Mouse (Mus musculus): ENCODE measurements around the gene Ophn1.

Gene Ophn1

DNA sequence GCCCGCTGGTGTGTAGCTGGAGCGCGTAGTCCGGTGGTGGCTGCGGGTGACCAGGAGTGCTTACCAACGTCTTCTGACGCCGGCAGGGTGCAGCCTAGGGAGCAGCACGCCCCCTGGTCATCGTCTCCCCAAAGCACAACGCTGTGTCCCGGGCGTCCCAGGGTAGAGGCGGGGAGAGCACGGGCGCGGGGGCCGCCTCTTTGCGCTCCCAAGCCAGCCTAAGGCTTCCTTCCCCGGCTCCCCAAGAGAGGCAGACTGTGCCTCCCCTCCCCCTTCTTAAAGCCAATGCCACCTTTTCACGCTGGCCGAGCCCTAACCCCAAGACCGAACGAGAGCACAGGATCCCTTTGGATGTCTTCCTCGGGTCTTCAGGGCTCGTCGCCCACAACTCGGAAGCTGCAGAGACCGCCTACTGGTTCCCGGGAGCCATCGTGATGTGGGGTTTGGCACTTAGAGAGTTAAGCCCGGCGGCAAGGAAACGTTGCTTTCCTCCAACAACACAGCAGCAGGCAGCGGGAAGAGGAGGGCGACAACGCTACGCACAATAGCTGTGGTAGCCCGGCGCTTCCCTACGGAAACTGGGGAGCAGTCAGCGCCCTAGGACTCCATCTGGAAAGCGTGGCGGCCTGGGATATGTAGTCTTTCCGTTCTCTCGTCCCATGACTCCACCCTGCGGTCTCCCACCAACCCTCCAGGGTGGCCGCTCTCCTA lies at the start of gene Ophn1:
Gene Ophn1, minus strand, starts transcription at position 620 of the 711 bp plus-strand sequence.
- peak; percentile 81 for DNase-seq

DNA sequence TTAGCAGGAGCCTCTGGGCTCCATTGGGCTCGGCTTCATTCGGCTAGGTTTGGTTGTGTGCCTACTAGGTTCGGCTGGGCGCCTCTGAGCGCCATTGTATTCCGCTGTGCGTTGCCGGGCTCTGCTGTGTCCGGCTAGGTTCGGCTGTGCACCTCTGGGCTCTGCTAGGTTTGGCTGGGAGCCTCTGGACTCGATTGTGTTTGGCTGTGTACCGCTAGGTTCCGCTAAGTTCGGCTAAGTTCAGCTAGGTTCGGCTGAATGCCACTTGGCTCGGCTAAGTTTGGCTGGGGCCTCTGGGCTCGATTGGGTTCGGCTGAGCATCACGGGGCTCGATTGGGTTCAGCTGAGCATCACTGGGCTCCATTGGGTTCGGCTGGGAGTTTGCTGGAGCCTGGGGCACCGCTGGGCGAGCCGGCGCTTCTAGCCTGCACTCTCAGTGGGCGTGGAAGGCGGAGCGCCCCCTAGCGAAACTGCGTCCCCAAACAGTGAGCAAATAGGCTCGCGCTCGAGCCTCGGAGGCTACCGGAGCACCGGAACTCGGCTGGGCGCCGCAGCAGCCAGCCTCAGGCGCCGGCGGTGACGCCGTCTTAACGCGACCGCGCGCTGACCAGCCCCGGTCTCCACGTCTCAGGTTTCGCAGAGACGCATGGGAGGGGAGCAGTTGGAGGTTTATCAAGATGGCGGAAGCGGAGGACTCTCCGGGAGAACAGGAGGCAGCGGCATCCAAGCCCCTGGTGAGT lies 46.9 kb upstream of the Ophn1 start:
- DNase-seq, result peak; percentile 96

DNA sequence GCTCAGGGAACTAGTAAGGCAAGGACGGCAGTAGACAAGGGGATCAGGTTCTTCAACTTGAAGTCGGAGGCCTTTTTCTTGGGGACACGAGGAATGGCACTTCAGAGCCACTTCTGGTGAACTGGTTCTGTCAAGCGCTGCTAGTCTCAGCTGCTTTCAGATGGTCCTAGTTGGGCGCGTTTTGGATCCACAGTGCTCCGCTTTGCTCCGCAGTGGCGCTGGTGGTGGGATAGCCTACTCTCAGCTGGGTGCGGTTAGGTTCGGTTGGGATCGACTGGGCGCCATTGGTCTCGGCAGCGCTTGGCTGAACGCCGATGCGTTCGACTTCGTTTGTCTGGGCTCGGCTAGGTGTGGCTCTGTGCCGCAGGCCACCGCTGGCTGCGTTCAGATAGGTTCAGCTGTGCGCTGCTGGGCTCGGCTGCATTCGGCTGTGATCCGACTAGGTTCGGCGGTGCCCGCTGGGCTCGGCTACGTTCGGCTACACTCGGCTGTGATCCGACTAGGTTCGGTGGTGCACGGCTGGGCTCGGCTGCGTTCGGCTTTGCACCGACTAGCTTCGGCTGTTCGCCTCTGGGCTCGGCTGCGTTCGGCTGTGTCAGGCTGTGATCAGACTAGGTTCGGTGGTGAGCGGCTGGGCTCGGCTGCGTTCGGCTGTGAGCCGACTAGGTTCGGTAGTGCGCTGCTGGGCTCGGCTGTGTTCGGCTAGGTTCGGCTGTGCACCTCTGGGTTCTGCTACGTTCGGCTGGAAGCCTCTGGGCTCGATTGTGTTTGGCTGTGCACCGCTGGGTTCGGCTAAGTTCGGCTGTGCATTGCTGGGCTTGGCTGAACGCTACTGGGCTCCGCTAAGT lies 46.1 kb upstream of the Ophn1 start:
- DNase-seq, result peak; percentile 96

DNA sequence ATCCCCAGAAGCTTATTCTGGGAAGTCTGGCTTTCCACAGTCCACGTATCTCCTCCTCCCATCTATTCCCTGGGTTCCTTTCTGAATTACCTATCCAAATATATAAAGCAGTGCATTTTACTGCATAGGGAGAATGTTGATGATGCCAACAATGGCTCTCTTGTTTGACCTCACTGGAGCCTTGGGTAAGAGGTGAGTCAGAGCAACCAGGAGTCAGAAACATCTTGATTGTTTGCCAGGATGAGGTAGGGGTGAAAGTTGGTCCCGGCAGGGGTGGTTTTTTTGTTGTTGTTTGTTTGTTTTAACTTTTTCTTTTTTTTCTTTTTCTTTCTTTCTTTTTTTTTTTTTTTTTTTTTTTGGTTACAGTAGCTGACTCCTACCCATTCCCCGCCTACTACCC lies 45.3 kb upstream of the Ophn1 start, which contains the start of gene Yipf6:
Gene Yipf6, plus strand, starts transcription at position 216 of the 400 bp plus-strand sequence.
- DNase-seq, result peak; percentile 0

DNA sequence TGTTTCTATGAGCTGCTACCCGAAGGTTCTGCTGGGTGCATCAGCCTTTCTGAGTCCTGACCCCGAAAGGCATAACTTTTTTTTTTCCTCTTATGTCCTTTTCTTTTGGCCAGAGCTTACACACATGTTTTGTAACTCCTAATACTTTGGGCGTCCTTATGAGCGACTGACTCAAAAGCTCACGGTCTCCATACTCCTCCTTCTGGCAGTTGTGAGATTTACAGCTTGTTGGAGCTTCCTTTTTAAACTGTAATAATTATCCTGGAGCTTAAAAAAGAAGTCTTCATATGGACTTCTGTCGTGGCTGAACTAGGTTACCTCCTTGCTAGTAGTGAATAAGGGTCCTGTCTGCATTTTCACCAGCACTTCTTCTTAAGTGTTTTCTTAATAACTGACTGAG lies 28.6 kb upstream of the Ophn1 start:
- DNase-seq, result peak; percentile 42

DNA sequence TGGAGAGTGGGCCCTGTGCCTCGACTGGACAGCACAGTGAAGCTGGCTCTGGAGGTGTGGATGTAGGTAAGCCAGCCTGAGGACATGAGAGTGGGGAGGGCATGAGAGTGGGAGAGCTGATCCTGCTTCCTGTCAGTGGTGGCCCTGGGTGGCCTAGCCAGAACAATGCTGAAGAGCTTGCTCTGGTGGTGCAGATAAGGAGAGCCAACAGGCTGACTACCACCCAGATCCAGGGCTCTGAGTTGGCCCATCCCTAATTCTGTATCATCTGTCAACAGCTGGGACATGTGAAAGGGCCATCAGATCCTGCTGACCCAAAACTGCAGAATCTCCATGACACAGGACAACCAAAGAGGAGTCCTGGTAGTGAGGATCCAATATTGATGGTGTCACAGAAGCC lies 18.1 kb upstream of the Ophn1 start:
- no peak for DNase-seq

DNA sequence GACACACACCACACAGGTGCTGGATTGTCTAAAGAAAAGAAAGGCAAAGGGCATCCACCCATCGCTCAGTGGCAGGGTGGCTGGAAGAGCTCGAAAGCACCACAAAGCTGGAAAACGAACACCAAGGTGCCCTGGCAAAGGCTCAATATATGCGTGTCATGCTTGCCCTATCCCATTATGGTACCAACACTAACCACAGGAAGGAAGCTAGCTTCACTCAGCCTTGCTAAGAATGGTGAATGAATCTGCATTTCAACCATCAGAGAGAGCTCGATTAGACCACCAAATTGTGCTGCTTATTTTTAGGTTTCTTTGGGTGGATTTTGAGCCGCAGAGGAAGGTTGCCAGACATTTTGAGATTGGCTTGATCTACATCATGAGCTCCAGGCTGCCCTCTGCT lies 13.4 kb upstream of the Ophn1 start:
- no peak for DNase-seq

DNA sequence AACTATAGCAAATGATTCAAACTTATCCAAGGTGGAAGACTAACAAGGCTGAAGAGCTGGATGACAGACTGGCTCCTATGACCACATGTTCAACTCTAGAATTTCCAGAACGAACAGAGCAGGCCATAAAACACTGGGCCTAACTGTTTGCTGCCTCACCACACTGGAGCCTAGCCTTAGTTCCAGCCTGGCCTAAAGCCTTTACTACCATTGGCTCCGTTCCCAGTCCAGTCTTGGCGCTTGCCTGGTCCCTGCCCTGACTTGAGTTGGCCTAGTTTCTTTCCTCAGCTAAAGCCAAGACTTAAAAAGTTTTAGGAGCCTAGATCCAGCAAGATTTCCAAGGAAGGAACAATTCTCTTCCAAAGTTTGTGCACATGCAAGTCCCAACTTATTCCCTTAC lies 7.5 kb upstream of the Ophn1 start:
- peak; percentile 44 for DNase-seq

DNA sequence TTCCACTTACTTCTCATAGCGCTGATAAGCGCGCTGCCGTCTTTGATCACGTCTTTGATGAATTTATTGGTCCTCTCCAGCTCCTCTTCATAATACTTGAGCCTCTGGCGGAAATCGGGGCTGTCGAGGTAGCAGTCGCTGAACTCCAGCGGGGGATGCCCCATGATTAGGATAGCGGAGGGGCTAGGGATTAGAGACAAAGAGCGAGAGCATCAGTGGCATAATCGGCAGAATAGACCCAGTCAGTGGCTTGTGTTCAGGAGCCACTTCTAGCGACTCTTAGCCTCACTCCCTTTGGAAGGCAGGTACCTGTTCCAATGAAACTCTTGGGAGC lies 786 bp downstream of the Ophn1 start:
- DNase-seq, result no peak

DNA sequence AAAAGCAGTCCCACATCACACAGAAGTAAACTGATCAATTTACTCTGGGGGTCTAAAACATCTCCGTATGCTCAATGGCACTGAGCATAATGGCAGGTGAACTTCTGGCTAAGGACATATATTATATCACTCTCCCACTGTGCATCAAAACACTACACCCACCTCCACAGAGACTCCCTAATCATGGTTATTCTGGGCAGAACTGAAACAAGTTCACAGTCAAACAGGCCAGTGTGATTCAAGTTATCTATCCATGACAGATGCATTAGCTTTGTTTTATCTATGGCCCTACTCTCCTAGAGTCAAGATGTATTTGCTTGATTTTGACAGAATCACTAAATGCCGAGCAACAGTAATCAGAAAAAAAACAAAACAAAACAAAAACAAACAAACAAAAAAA lies 8.8 kb downstream of the Ophn1 start:
- DNase-seq, result no peak

DNA sequence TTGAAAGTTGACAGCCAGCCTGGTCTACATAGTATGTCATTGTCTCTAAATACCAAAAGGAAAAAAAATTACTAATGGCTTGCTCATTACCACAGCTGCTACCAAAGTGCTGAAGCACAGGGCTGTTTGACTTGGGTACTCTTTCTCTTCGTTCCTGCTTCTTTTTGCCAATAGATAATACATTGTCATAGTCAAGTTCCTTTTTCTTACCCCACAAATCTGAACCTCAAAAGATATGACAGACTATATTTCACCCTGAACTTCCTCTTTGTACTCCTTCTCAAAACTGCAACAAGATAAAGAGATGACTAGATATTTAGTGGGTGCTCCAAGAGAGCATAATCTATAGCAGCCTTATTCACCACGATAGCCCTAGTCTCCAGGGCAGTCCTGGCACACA lies 9.7 kb downstream of the Ophn1 start:
- no peak for DNase-seq

DNA sequence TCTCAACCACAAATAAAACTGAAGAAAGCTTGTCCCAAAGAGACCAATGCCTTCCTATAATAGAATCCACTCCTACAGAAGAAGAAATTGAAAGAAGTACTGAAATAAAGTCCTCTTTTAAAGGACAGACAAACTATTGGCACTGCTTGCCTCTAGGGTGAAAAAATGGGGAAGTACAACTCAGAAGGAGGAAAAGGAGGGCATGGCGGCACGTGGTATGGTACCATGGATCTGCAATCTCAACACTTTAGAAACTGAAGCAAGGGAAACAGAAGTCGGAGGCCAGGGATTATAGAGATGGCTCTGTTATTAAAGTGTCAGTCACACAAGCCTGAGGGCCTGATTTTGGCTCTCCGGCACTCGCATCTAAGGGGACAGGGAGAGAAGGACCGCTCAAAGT lies 10.5 kb downstream of the Ophn1 start:
- no peak for DNase-seq

DNA sequence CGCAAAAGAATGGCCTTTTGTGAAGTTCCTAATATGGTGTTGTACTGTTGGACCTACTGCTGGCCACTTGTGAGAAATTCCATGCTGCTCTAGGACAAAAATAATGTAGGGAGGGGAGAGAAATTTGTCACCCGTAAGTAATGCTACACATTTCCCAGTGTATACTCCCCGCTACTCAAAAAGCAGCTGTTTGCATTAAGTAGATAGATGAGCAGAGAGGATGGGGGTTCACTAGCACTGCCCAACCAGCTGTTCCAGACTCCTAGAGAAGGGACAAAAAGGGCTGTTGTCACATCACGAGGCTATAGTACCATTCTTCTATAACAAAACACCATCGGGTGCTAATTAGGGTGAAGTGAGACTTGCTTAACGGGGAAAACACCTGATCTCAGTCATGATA lies 15.7 kb downstream of the Ophn1 start:
- no peak for DNase-seq

DNA sequence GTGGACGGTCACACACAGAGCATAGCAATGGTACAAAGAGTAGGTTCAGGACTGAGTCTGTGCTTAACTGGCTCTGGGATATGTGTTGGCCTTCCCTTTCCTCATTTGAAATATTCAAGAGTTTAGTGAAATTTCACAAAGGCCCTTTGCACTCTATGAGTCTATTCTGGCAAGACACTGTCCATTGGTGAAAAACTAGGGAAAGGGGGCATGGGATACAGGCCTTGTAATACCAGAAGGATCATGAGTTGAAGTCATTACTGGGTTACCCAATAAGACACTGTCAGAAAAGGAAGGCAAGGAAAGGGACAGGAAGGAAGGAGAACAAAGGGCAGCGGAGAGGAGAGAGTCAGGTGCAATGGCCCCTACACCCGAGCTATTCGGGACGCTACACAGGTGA lies 16.7 kb downstream of the Ophn1 start:
- no peak for DNase-seq

DNA sequence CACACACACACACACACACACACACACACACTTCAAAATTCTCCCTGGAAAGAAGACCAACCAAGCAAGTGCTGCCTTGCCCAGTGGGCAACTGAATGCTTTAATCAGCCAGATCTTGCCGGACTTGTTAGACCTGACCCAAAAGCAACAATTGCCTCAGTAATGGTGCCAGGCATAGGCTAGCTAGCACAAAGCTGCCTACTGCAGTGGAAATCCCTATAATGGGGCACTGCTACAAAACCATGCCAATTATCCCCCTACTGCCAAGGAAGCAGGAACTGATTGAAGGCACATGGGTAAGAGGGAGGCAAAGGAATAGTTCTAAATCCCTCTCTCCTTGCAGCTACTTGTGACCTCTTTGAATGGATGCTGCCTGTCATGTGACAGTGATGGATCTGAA lies 18.8 kb downstream of the Ophn1 start:
- DNase-seq, result no peak

DNA sequence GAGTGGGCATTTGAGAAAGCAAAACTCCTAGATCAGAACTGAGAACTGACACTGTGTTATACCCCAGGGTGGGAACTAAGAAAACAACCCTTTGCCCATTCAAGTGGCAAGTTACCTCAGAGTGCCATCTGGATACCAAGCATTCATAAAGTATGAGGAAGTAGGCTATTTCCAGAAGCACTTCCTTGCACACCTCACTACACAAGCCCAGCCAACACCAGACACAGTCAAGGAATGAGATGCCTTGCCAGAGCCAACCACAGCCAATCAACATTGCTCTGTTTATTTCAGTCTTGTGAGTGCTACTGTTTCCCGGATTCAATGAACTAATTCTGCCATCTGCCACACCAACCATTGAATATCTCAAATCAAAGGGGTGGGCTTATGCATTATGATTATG lies 20.3 kb downstream of the Ophn1 start:
- no peak for DNase-seq

DNA sequence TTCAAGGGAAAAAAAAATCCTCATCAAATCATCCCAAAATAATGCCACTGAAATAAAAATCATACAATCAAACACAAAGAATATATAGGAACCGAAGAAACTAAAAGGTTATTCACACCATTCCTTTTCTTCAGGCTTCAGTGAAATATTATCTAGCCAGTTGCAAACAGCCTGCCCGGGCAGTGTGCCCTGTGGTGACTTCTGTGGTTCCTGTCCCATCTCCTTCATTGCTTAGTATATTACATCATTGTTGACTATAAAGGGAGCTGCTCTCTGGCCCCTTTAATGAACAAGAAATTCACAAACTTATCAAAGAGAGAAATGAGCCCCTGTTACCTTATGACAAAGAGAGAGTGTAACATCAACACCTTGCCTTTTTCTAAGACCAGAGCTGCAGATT lies 21.1 kb downstream of the Ophn1 start:
- DNase-seq, result no peak

DNA sequence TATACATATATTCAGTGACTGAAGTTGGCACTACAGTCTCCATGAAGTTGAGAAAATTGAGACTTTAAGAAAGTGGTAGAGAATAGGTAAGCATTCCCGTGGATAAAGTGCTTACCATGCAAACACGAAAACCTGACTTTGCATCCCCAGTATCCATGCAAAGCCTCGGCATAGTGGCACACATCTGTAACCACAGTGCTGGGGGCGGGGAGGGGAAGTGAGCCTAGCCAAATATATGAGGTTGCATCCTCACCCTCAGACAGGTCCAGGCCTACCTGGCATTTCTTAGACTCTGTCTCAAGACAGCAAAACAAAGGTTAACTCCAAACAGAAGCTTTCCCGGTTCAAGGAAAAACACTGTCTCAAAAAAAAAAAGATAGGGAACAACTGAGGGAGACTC lies 21.7 kb downstream of the Ophn1 start:
- DNase-seq, result no peak

DNA sequence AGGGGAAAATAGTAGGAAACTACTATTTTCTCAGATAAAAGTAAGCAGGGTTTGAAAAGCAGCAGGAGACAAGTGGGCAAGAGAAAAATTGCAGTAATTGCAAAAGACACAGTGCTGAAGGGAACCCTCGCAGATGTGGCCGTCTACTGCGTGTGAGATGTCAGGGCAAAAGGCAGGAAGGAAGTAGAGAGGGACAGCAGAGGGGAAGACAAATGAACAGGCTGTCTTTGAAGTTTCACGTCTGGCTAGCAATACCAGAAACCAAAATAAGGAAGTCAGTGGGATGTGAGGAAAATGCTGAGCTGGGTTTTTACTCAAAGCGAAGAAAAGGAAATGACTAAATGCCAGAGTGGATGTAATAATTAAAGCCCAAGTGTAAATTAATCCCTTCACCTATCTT lies 30.7 kb downstream of the Ophn1 start:
- DNase-seq, result peak; percentile 11

DNA sequence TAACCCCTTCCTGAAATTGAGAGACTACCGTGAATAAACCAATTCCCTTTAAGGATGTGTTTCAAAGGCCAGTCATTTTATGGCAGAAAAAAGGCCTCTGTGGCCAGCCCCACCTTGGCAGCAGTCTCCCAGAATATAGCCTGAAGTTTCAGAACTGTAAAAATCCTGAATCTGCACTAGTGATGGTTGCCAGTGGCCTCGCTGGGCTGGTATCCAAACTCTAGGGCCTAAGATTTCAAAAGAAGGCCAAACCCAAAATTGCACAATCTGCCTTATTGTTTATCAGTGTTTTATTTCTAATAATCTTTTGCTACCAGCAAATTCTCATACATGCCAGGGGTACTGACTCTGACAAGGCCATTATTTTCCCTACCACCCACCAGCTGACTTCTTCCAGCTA lies 34.8 kb downstream of the Ophn1 start:
- no peak for DNase-seq

DNA sequence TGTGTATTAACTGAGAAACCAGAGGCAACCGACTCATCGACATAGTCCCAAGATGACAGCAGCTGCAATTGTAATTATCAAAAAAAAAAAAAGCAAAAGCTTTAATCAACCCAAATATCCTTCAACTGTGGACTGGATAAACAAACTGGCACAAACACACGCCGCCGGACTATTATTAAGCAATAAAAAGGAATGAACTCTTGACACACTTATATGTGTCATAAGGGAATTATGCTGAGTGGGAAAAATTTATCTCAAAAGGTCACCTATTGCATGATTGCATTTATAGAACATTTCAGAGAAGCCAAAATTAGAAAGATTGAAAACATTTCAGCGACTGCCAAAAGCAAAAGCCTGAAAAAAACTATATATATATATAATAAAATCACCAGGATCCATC lies 40.0 kb downstream of the Ophn1 start:
- DNase-seq, result no peak

DNA sequence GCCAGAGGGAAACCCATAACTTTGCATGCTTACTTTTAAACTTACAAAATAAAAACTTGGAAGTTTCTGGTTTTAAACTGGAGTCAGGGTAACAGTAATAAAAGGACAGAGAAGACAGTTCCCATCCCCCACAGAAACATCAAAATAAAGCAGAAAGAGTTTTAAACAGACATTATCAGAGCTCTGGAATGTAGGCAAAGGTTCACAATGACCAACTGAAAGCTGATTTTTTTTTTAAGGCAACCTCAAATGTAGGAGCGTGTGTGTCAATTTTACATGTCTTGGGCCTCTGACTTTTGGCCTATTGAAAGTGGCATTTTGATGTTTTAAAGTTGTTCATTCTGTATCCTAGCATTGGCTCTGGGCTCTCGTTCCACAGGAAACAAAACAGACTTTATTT lies 49.2 kb downstream of the Ophn1 start:
- DNase-seq, result no peak

DNA sequence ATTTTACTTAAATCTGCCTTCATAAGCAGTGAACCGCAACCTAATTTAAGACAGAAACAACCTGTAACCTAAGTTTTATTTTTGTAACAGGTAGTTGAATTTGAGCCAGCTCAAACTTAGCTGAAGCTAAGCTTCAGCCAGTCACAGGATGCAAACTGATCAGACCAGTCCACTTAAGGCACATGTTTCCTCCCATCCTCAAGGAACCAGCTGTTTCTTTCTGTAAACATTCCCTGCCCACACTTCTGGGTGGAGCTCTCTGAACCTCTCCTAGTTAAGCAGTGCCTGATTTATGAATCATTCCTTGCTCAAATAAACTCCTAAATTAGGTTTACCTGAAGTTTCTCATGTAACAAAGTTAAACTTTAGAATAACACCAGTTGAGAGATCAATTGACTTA lies 54.8 kb downstream of the Ophn1 start:
- DNase-seq, result no peak

DNA sequence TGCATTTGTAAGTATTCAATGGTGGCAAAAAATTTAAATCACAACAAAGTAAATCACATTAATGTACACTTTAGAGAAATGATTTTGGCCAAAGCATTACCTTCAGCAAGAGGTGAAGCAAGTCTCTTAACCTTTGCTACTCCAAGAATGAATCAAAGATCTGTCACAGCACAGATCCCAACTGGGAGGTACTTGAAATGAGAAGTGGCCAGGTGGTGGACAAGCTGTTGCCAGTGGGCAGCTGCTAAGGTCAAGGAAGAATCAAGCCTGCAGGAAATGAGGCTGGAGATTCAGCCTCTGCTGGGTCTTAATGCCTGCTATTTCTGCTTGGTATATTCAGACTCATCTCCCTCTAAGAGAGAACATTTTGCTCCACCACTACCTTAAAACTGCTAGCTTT lies 87.0 kb downstream of the Ophn1 start:
- DNase-seq, result no peak

Measured in kidney, postnatal 14 days (tissue).